Mouse (Mus musculus) kidney, adult 2 months (tissue): ENCODE measurements around the gene Abcc12. TPM values are rescaled to one million over a fixed set of nuclear protein-coding genes. Genes with fewer than 3 reads are reported as not detected.

Source experiments
- DNase-seq: peaks from one replicate; pipeline ENCODE4 v3.0.0; 2021
- H3K27ac ChIP-seq: fragments of 200-500 bp; 2 replicates; pipeline ENCODE4 v1.5.1; 2012; ENCODE audit warnings: low read depth, low read length, control low read depth, inconsistent platforms; ENCODE audit not compliant: insufficient read depth
- H3K27me3 ChIP-seq: fragments of 200-500 bp; replicated peaks from 2 replicates; pipeline ENCODE4 v1.6.1; 2012; ENCODE audit warnings: mild to moderate bottlenecking, moderate library complexity, low read length, inconsistent platforms; ENCODE audit not compliant: control insufficient read depth, insufficient read depth
- H3K36me3 ChIP-seq: fragments of 200-500 bp; 2 replicates; pipeline ENCODE4 v1.6.1; 2012; ENCODE audit warnings: mild to moderate bottlenecking, moderate library complexity, low read length, inconsistent platforms; ENCODE audit not compliant: control insufficient read depth, insufficient read depth
- H3K4me1 ChIP-seq: fragments of 200-500 bp; 2 replicates; pipeline ENCODE4 v1.6.1; 2011; ENCODE audit warnings: low read length; ENCODE audit not compliant: control insufficient read depth, insufficient read depth
- H3K4me3 ChIP-seq: fragments of 200-500 bp; 2 replicates; pipeline ENCODE4 v1.5.1; 2011; ENCODE audit warnings: mild to moderate bottlenecking, low read depth, low read length, control low read depth; ENCODE audit not compliant: insufficient read depth
- CTCF ChIP-seq: fragments of 200-500 bp; conservative IDR thresholded peaks from 2 replicates; pipeline ENCODE4 v1.5.1; 2011; ENCODE audit warnings: low read depth, mild to moderate bottlenecking, control low read depth, low read length, moderate library complexity, mixed read lengths; ENCODE audit not compliant: insufficient read depth, insufficient read length
- POLR2A ChIP-seq: fragments of 200-500 bp; IDR thresholded peaks from one replicate; pipeline ENCODE4 v1.6.1; 2011; ENCODE audit warnings: low read depth, low read length, control low read depth
- WGBS: fragments of 180-500 bp; shearing (Covaris S2); methylation state at CpG from one replicate; pipeline ENCODE4 v1.1.7; 2018; 5-methylcytosine and 5-hydroxymethylcytosine counted together
- polyA plus RNA-seq: library from polyadenylated mRNA; depleted of rRNA; stranded (reverse); fragments of >200 nt; gene quantifications from 2 replicates; pipeline ENCODE4 v1.2.3, GENCODE M21; 2012

The Abcc12 gene
- polyA plus RNA-seq, 1 experiment: 0.03 TPM

- H3K4me1 ChIP-seq: no peaks in the 10 kb centered on the region
- WGBS: 91% methylated on average over 6 of the region's 6 CpGs
- no peak overlapping the region for H3K27ac ChIP-seq
- no peak overlapping the region for H3K4me3 ChIP-seq
- DNase-seq: no peak
- no peaks in the 10 kb centered on the region for H3K27me3 ChIP-seq
- no peaks in the 10 kb centered on the region for H3K36me3 ChIP-seq
- TF ChIP-seq CTCF (no peak), POLR2A (no peak)
Observed at GRCm38 (mm10) chr8:86615095-86615769, 34.7 kb upstream of the Abcc12 start.

- 75% methylated on average over 2 of the region's 2 CpGs for WGBS
- Histone ChIP-seq H3K36me3 (no peaks in the 10 kb centered on the region), H3K27ac (no peak overlapping the region), H3K4me1 (peaks cover 3% of the 10 kb centered on the region; the same call in 1 of the 2 replicates), H3K27me3 (no peaks in the 10 kb centered on the region), H3K4me3 (no peak overlapping the region)
- DNase-seq: no peak
- TF ChIP-seq POLR2A: no peak
- no peak for TF ChIP-seq CTCF
Observed at GRCm38 (mm10) chr8:86613798-86614197, 33.3 kb upstream of the Abcc12 start.

- no peak for DNase-seq
- H3K27me3 ChIP-seq: no peaks in the 10 kb centered on the region
- TF ChIP-seq CTCF (no peak), POLR2A (no peak)
- WGBS: 68% methylated on average over 3 of the region's 3 CpGs
- H3K36me3 ChIP-seq: no peaks in the 10 kb centered on the region
- peaks cover 3% of the 10 kb centered on the region; the same call in 1 of the 2 replicates for H3K4me1 ChIP-seq
- no peak overlapping the region for H3K27ac ChIP-seq
- H3K4me3 ChIP-seq: no peak overlapping the region
Observed at GRCm38 (mm10) chr8:86604676-86605075, 24.2 kb upstream of the Abcc12 start.

GRCm38 (mm10) chr8:86603174-86603573 lies 22.7 kb upstream of the Abcc12 start:
- H3K36me3 ChIP-seq: no peaks in the 10 kb centered on the region
- H3K4me1 ChIP-seq: no peaks in the 10 kb centered on the region
- no peak overlapping the region for H3K27ac ChIP-seq
- H3K4me3 ChIP-seq: no peak overlapping the region
- H3K27me3 ChIP-seq: no peaks in the 10 kb centered on the region
- TF ChIP-seq POLR2A (no peak), CTCF (no peak)
- 61% methylated on average over 2 of the region's 2 CpGs for WGBS
- peak; percentile 53 for DNase-seq

- no peak overlapping the region for H3K4me3 ChIP-seq
- DNase-seq: peak; percentile 19
- no peak overlapping the region for H3K27ac ChIP-seq
- peaks cover 2% of the 10 kb centered on the region; the same call in 1 of the 2 replicates for H3K4me1 ChIP-seq
- H3K27me3 ChIP-seq: no peaks in the 10 kb centered on the region
- 66% methylated on average over 3 of the region's 3 CpGs for WGBS
- TF ChIP-seq POLR2A (no peak), CTCF (no peak)
- no peaks in the 10 kb centered on the region for H3K36me3 ChIP-seq
Observed at GRCm38 (mm10) chr8:86600311-86600710, 19.8 kb upstream of the Abcc12 start.

- 90% methylated on average over 6 of the region's 6 CpGs for WGBS
- H3K36me3 ChIP-seq: no peaks in the 10 kb centered on the region
- no peak overlapping the region for H3K4me3 ChIP-seq
- TF ChIP-seq POLR2A: no peak
- no peak for TF ChIP-seq CTCF
- peaks cover 7% of the 10 kb centered on the region; the same call in 1 of the 2 replicates for H3K4me1 ChIP-seq
- H3K27me3 ChIP-seq: no peaks in the 10 kb centered on the region
- DNase-seq: no peak
- no peak overlapping the region for H3K27ac ChIP-seq
Observed at GRCm38 (mm10) chr8:86599299-86599698, 18.8 kb upstream of the Abcc12 start.

- DNase-seq: peak; percentile 93
- WGBS: 55% methylated on average over 7 of the region's 7 CpGs
- TF ChIP-seq CTCF (no peak), POLR2A (no peak)
- Histone ChIP-seq H3K36me3 (no peaks in the 10 kb centered on the region), H3K27me3 (no peaks in the 10 kb centered on the region), H3K27ac (peak overlapping the region; percentile 20; the same call in 1 of the 2 replicates), H3K4me3 (no peak overlapping the region), H3K4me1 (peaks cover 19% of the 10 kb centered on the region; the same call in 1 of the 2 replicates)
Observed at GRCm38 (mm10) chr8:86597681-86598080, 17.2 kb upstream of the Abcc12 start.
